Mouse (Mus musculus): Measurements from ENCODE around the gene 2310061I04Rik. TPM values are rescaled to one million over a fixed set of nuclear protein-coding genes. Genes with fewer than 3 reads are reported as not detected.

Gene 2310061I04Rik
- polyA plus RNA-seq, 1 experiment from 2014 or later: 15.1 TPM

GRCm38 (mm10) chr17:35859371-35859770 lies 37.9 kb downstream of the 2310061I04Rik start:
- DNase-seq: no peak
- 78% methylated on average over 1 of the region's 1 CpGs for WGBS (ENCODE audit: insufficient replicate concordance)
- peaks cover 42% of the 10 kb centered on the region for H3K36me3 ChIP-seq
- H3K9me3 ChIP-seq (replicated peaks): no peaks in the 10 kb centered on the region
- no peak for ATAC-seq (ENCODE audit: low read depth)
- H3K27ac ChIP-seq: no peak overlapping the region
- H3K27me3 ChIP-seq: peaks cover 14% of the 10 kb centered on the region
- no peak overlapping the region for H3K4me2 ChIP-seq
- H3K4me3 ChIP-seq (replicated peaks): no peak overlapping the region
- H3K4me1 ChIP-seq (replicated peaks): peaks cover 24% of the 10 kb centered on the region
- no peak overlapping the region for H3K9ac ChIP-seq

GRCm38 (mm10) chr17:35850974-35851373 lies 46.3 kb downstream of the 2310061I04Rik start:
- Histone ChIP-seq H3K4me3 (replicated peaks) (no peak overlapping the region), H3K27ac (peak overlapping the region; percentile 89), H3K36me3 (peaks cover 96% of the 10 kb centered on the region), H3K9me3 (replicated peaks) (no peaks in the 10 kb centered on the region), H3K4me2 (0 out of 2 replicates have a peak overlapping the region, but pooled peaks have one; percentile 10), H3K9ac (peak overlapping the region; percentile 63), H3K27me3 (no peaks in the 10 kb centered on the region), H3K4me1 (replicated peaks) (peaks cover 21% of the 10 kb centered on the region)
- 10% methylated on average over 3 of the region's 3 CpGs for WGBS (ENCODE audit: insufficient replicate concordance)
- DNase-seq (no peak), ATAC-seq (ENCODE audit: low read depth) (peak; percentile 83)

- H3K4me1 ChIP-seq (replicated peaks): peaks cover 27% of the 10 kb centered on the region
- WGBS (ENCODE audit: insufficient replicate concordance): 67% methylated on average over 1 of the region's 1 CpGs
- no peaks in the 10 kb centered on the region for H3K9me3 ChIP-seq (replicated peaks)
- H3K9ac ChIP-seq: 0 out of 2 replicates have a peak overlapping the region, but pooled peaks have one; percentile 2
- peak overlapping the region; percentile 2; the same call in 1 of the 2 replicates for H3K27ac ChIP-seq
- H3K4me2 ChIP-seq: no peak overlapping the region
- ATAC-seq (ENCODE audit: low read depth): no peak
- no peaks in the 10 kb centered on the region for H3K27me3 ChIP-seq
- H3K36me3 ChIP-seq: peaks cover 92% of the 10 kb centered on the region
- DNase-seq: no peak
- no peak overlapping the region for H3K4me3 ChIP-seq (replicated peaks)
Measured at GRCm38 (mm10) chr17:35848112-35848511, 49.1 kb downstream of the 2310061I04Rik start.

GRCm38 (mm10) chr17:35843514-35843913 lies 53.7 kb downstream of the 2310061I04Rik start:
- Histone ChIP-seq H3K9me3 (replicated peaks) (no peaks in the 10 kb centered on the region), H3K36me3 (peaks cover 48% of the 10 kb centered on the region), H3K4me3 (replicated peaks) (no peak overlapping the region), H3K4me1 (replicated peaks) (peaks cover 43% of the 10 kb centered on the region), H3K27me3 (no peaks in the 10 kb centered on the region), H3K9ac (peak overlapping the region; percentile 81; the same call in 1 of the 2 replicates), H3K4me2 (peak overlapping the region; percentile 76), H3K27ac (no peak overlapping the region)
- DNase-seq (no peak), ATAC-seq (ENCODE audit: low read depth) (no peak)
- 90% methylated on average over 3 of the region's 3 CpGs for WGBS (ENCODE audit: insufficient replicate concordance)

MicroRNAs within 50 kb of the gene (microRNA counts, 519-probe panel; counts per million panel counts)
- microRNA mmu-miR-1894-3p (114 counts per million), microRNA mmu-miR-1894-5p (114 counts per million)

Small RNA genes lying within 50 kb of the gene (microRNA-seq; reads per million reads assigned to microRNA genes)
- 2.6 reads per million for gene Gm28033
- not detected for gene Mir1894

Other genes starting within 250 kb of the 2310061I04Rik start
- 7.7 TPM in 2 replicates for gene Vars2, start 229.8 kb downstream of the 2310061I04Rik start, polyA plus RNA-seq (2015; fragmentation: Nextera tagmentation; extraction: Ambion mirVana)
- 31.9 and 33.9 TPM in 2 replicates for gene Gtf2h4, start 223.7 kb downstream of the 2310061I04Rik start, polyA plus RNA-seq (2015; fragmentation: Nextera tagmentation; extraction: Ambion mirVana)
- 2.9 and 3.7 TPM in 2 replicates for gene Ddr1, start 192.8 kb downstream of the 2310061I04Rik start, polyA plus RNA-seq (2015; fragmentation: Nextera tagmentation; extraction: Ambion mirVana)
- gene Ier3, start 75.7 kb downstream of the 2310061I04Rik start, polyA plus RNA-seq (2015; fragmentation: Nextera tagmentation; extraction: Ambion mirVana): 21.6 and 23.2 TPM in 2 replicates
- 38.2 and 38.5 TPM in 2 replicates for gene Flot1, start 74.2 kb downstream of the 2310061I04Rik start, polyA plus RNA-seq (2015; fragmentation: Nextera tagmentation; extraction: Ambion mirVana)
- gene Tubb5, start 59.1 kb downstream of the 2310061I04Rik start, polyA plus RNA-seq (2015; fragmentation: Nextera tagmentation; extraction: Ambion mirVana): 520 and 547 TPM in 2 replicates
- 8.0 and 8.8 TPM in 2 replicates for gene Mdc1, start 55.9 kb downstream of the 2310061I04Rik start, polyA plus RNA-seq (2015; fragmentation: Nextera tagmentation; extraction: Ambion mirVana)
- gene Nrm, start 36.1 kb downstream of the 2310061I04Rik start, polyA plus RNA-seq (2015; fragmentation: Nextera tagmentation; extraction: Ambion mirVana): 23.0 and 25.4 TPM in 2 replicates
- gene Ppp1r18, start 31.8 kb downstream of the 2310061I04Rik start, polyA plus RNA-seq (2015; fragmentation: Nextera tagmentation; extraction: Ambion mirVana): 8.0 and 11.8 TPM in 2 replicates
- 35.2 and 40.3 TPM in 2 replicates for gene Dhx16, start 17.6 kb downstream of the 2310061I04Rik start, polyA plus RNA-seq (2015; fragmentation: Nextera tagmentation; extraction: Ambion mirVana)
- 9.3 and 9.9 TPM in 2 replicates for gene Atat1, start 12.6 kb upstream of the 2310061I04Rik start, polyA plus RNA-seq (2015; fragmentation: Nextera tagmentation; extraction: Ambion mirVana)
- 105 and 106 TPM in 2 replicates for gene Mrps18b, start 19.0 kb upstream of the 2310061I04Rik start, polyA plus RNA-seq (2015; fragmentation: Nextera tagmentation; extraction: Ambion mirVana)
- gene Ppp1r10, start 19.0 kb upstream of the 2310061I04Rik start, polyA plus RNA-seq (2015; fragmentation: Nextera tagmentation; extraction: Ambion mirVana): 19.4 and 27.5 TPM in 2 replicates
- gene Abcf1, start 72.3 kb upstream of the 2310061I04Rik start, polyA plus RNA-seq (2015; fragmentation: Nextera tagmentation; extraction: Ambion mirVana): 81.3 and 110 TPM in 2 replicates
- 14.6 and 15.2 TPM in 2 replicates for gene Gnl1, start 82.4 kb upstream of the 2310061I04Rik start, polyA plus RNA-seq (2015; fragmentation: Nextera tagmentation; extraction: Ambion mirVana)
- gene Prr3, start 82.8 kb upstream of the 2310061I04Rik start, polyA plus RNA-seq (2015; fragmentation: Nextera tagmentation; extraction: Ambion mirVana): 8.3 and 8.7 TPM in 2 replicates
- gene H2-T24, start 123.1 kb upstream of the 2310061I04Rik start, polyA plus RNA-seq (2015; fragmentation: Nextera tagmentation; extraction: Ambion mirVana): 5.2 and 5.7 TPM in 2 replicates
- 23.1 and 24.0 TPM in 2 replicates for gene H2-T23, start 135.4 kb upstream of the 2310061I04Rik start, polyA plus RNA-seq (2015; fragmentation: Nextera tagmentation; extraction: Ambion mirVana)
- gene H2-T22, start 145.3 kb upstream of the 2310061I04Rik start, polyA plus RNA-seq (2015; fragmentation: Nextera tagmentation; extraction: Ambion mirVana): 9.2 and 9.4 TPM in 2 replicates
- not detected in 2 replicates for gene Gm6034, start 145.5 kb upstream of the 2310061I04Rik start, polyA plus RNA-seq (2015; fragmentation: Nextera tagmentation; extraction: Ambion mirVana)
- gene Gm11127, start 160.9 kb upstream of the 2310061I04Rik start, polyA plus RNA-seq (2015; fragmentation: Nextera tagmentation; extraction: Ambion mirVana): 0.08 TPM in 1 of 2 replicates, not detected in the other
- gene Gm19684, start 224.2 kb upstream of the 2310061I04Rik start, polyA plus RNA-seq (2015; fragmentation: Nextera tagmentation; extraction: Ambion mirVana): not detected in 2 replicates
- gene Gm7030, start 232.0 kb upstream of the 2310061I04Rik start, polyA plus RNA-seq (2015; fragmentation: Nextera tagmentation; extraction: Ambion mirVana): not detected in 2 replicates

All from liver, embryonic 13.5 days (tissue).